Mouse (Mus musculus): ENCODE results near the gene Mpp2. TPM values are rescaled to one million over a fixed set of nuclear protein-coding genes. Genes with fewer than 3 reads are reported as not detected.

The Mpp2 gene
- polyA plus RNA-seq, 2 experiments: 7.4 to 11.9 TPM

- TF ChIP-seq CTCF (IDR thresholded peaks at IDR 0.05; ENCODE audit: low read depth) (no peak), EP300 (IDR thresholded peaks at IDR 0.05; ENCODE audit: low read depth) (no peak)
- Histone ChIP-seq H3K4me3 (ENCODE audit: insufficient read depth in 1 of 2, low read depth in 2 of 2, low read length in 2 of 2) (no peak overlapping the region), H3K27me3 (ENCODE audit: control insufficient read depth, insufficient read depth, low read length) (peaks cover 5% of the 10 kb centered on the region), H3K9ac (replicated peaks) (no peak overlapping the region), H3K4me2 (ENCODE audit: low read depth) (no peak overlapping the region; the same call in 1 of the 2 replicates), H3K36me3 (replicated peaks; ENCODE audit: control insufficient read depth, insufficient read depth, low read depth) (no peaks in the 10 kb centered on the region), H3K27ac (no peak overlapping the region; the same call in 1 of the 2 replicates), H3K4me1 (replicated peaks; ENCODE audit: control insufficient read depth in 2 of 2, insufficient read depth in 2 of 2, low read length in 1 of 2) (peaks cover 14 to 24% of the 10 kb centered on the region in 2 experiments), H3K9me3 (ENCODE audit: control insufficient read depth, low read length) (no peaks in the 10 kb centered on the region; the same call in none of the 2 replicates)
- 23% methylated on average over 8 of the region's 8 CpGs for WGBS (ENCODE audit: insufficient replicate concordance)
- ATAC-seq (ENCODE audit: insufficient read depth): peak; percentile 62; the same call in 1 of the 2 replicates
- DNase-seq (ENCODE audit: low read depth in 3 of 3, low spot score in 3 of 3): no peak
Measured at GRCm38 (mm10) chr11:102116241-102116640, 27.9 kb upstream of the Mpp2 start.

GRCm38 (mm10) chr11:102111576-102111975 lies 23.3 kb upstream of the Mpp2 start:
- 49% methylated on average over 5 of the region's 5 CpGs for WGBS (ENCODE audit: insufficient replicate concordance)
- DNase-seq (ENCODE audit: low read depth in 3 of 3, low spot score in 3 of 3) (no peak), ATAC-seq (ENCODE audit: insufficient read depth) (no peak)
- H3K27me3 ChIP-seq (ENCODE audit: control insufficient read depth, insufficient read depth, low read length): peaks cover 31% of the 10 kb centered on the region
- H3K9me3 ChIP-seq (ENCODE audit: control insufficient read depth, low read length): no peaks in the 10 kb centered on the region
- no peak overlapping the region for H3K9ac ChIP-seq (replicated peaks)
- H3K4me3 ChIP-seq (ENCODE audit: insufficient read depth in 1 of 2, low read depth in 2 of 2, low read length in 2 of 2): no peak overlapping the region
- no peaks in the 10 kb centered on the region for H3K36me3 ChIP-seq (replicated peaks; ENCODE audit: control insufficient read depth, insufficient read depth, low read depth)
- H3K4me1 ChIP-seq (replicated peaks; ENCODE audit: control insufficient read depth in 2 of 2, insufficient read depth in 2 of 2, low read length in 1 of 2): peaks cover 3 to 8% of the 10 kb centered on the region in 2 experiments
- no peak overlapping the region for H3K27ac ChIP-seq
- no peak for TF ChIP-seq CTCF (IDR thresholded peaks at IDR 0.05; ENCODE audit: low read depth)
- TF ChIP-seq EP300 (IDR thresholded peaks at IDR 0.05; ENCODE audit: low read depth): no peak
- no peak overlapping the region for H3K4me2 ChIP-seq (ENCODE audit: low read depth)

- TF ChIP-seq CTCF (IDR thresholded peaks at IDR 0.05; ENCODE audit: low read depth) (no peak), EP300 (IDR thresholded peaks at IDR 0.05; ENCODE audit: low read depth) (no peak)
- Histone ChIP-seq H3K4me1 (replicated peaks; ENCODE audit: control insufficient read depth in 2 of 2, insufficient read depth in 2 of 2, low read length in 1 of 2) (peaks cover 3 to 5% of the 10 kb centered on the region in 2 experiments), H3K36me3 (replicated peaks; ENCODE audit: control insufficient read depth, insufficient read depth, low read depth) (no peaks in the 10 kb centered on the region), H3K9me3 (ENCODE audit: control insufficient read depth, low read length) (no peaks in the 10 kb centered on the region), H3K9ac (replicated peaks) (no peak within 1 kb of the TSS), H3K27ac (no peak within 1 kb of the TSS), H3K4me3 (ENCODE audit: insufficient read depth in 1 of 2, low read depth in 2 of 2, low read length in 2 of 2) (no peak within 1 kb of the TSS), H3K27me3 (ENCODE audit: control insufficient read depth, insufficient read depth, low read length) (peaks cover 50% of the 10 kb centered on the region), H3K4me2 (ENCODE audit: low read depth) (no peak within 1 kb of the TSS)
- DNase-seq (ENCODE audit: low read depth in 3 of 3, low spot score in 3 of 3) (no peak), ATAC-seq (ENCODE audit: insufficient read depth) (no peak)
- WGBS (ENCODE audit: insufficient replicate concordance): 13% methylated on average over 9 of the region's 9 CpGs
Measured at GRCm38 (mm10) chr11:102107732-102108131, 19.4 kb upstream of the Mpp2 start, which contains the start of gene Pyy. Gene Pyy (minus strand): TSS chr11:102107832.

GRCm38 (mm10) chr11:102106911-102107310 lies 18.6 kb upstream of the Mpp2 start:
- Histone ChIP-seq H3K36me3 (replicated peaks; ENCODE audit: control insufficient read depth, insufficient read depth, low read depth) (no peaks in the 10 kb centered on the region), H3K9me3 (ENCODE audit: control insufficient read depth, low read length) (no peaks in the 10 kb centered on the region), H3K9ac (replicated peaks) (no peak overlapping the region), H3K4me3 (ENCODE audit: insufficient read depth in 1 of 2, low read depth in 2 of 2, low read length in 2 of 2) (no peak overlapping the region), H3K4me2 (ENCODE audit: low read depth) (no peak overlapping the region), H3K4me1 (replicated peaks; ENCODE audit: control insufficient read depth in 2 of 2, insufficient read depth in 2 of 2, low read length in 1 of 2) (peaks cover 7 to 12% of the 10 kb centered on the region in 2 experiments), H3K27ac (no peak overlapping the region), H3K27me3 (ENCODE audit: control insufficient read depth, insufficient read depth, low read length) (peaks cover 54% of the 10 kb centered on the region)
- no peak for TF ChIP-seq CTCF (IDR thresholded peaks at IDR 0.05; ENCODE audit: low read depth)
- no peak for TF ChIP-seq EP300 (IDR thresholded peaks at IDR 0.05; ENCODE audit: low read depth)
- under 1% methylated on average over 21 of the region's 21 CpGs for WGBS (ENCODE audit: insufficient replicate concordance)
- no peak for DNase-seq (ENCODE audit: low read depth in 3 of 3, low spot score in 3 of 3)
- no peak for ATAC-seq (ENCODE audit: insufficient read depth)

- WGBS (ENCODE audit: insufficient replicate concordance): 3% methylated on average over 17 of the region's 17 CpGs
- peak; percentile 93 for TF ChIP-seq CTCF (IDR thresholded peaks at IDR 0.05; ENCODE audit: low read depth)
- TF ChIP-seq EP300 (IDR thresholded peaks at IDR 0.05; ENCODE audit: low read depth): no peak
- no peak for DNase-seq (ENCODE audit: low read depth in 3 of 3, low spot score in 3 of 3)
- Histone ChIP-seq H3K9ac (replicated peaks) (no peak overlapping the region), H3K4me1 (replicated peaks; ENCODE audit: control insufficient read depth in 2 of 2, insufficient read depth in 2 of 2, low read length in 1 of 2) (peaks cover 7 to 14% of the 10 kb centered on the region in 2 experiments), H3K36me3 (replicated peaks; ENCODE audit: control insufficient read depth, insufficient read depth, low read depth) (no peaks in the 10 kb centered on the region), H3K4me3 (ENCODE audit: insufficient read depth in 1 of 2, low read depth in 2 of 2, low read length in 2 of 2) (no peak overlapping the region), H3K27me3 (ENCODE audit: control insufficient read depth, insufficient read depth, low read length) (peaks cover 48% of the 10 kb centered on the region), H3K9me3 (ENCODE audit: control insufficient read depth, low read length) (no peaks in the 10 kb centered on the region), H3K27ac (no peak overlapping the region), H3K4me2 (ENCODE audit: low read depth) (no peak overlapping the region)
- ATAC-seq (ENCODE audit: insufficient read depth): peak; percentile 54
Measured at GRCm38 (mm10) chr11:102102485-102103258, 14.4 kb upstream of the Mpp2 start.
